Mouse (Mus musculus) ES-E14 (cell line): Measurements from ENCODE around the gene Abi3. TPM values are rescaled to one million over a fixed set of nuclear protein-coding genes. Genes with fewer than 3 reads are reported as not detected.

Experiments
- DNase-seq: peaks from one replicate; pipeline ENCODE4 v3.0.0-alpha.2; 2013; ENCODE audit warnings: low read depth, low spot score
- H3K27ac ChIP-seq: 2 replicates; pipeline ENCODE4 v1.5.1; 2012; ENCODE audit warnings: low read depth, mild to moderate bottlenecking, low read length, moderate library complexity, mixed read lengths; ENCODE audit not compliant: poor library complexity, insufficient read depth, severe bottlenecking
- H3K36me3 ChIP-seq: 2 replicates; pipeline ENCODE4 v1.6.1; 2012; ENCODE audit warnings: mild to moderate bottlenecking, low read length, moderate library complexity, mixed read lengths; ENCODE audit not compliant: control insufficient read depth, poor library complexity, insufficient read depth, severe bottlenecking
- H3K4me1 ChIP-seq, 2 experiments: fragments of 150-350 bp in 1 of 2; sonication (generic) in 1 of 2; 2 replicates each; pipeline ENCODE4 v1.6.1; 2012; ENCODE audit warnings: low read length in 2 of 2, mild to moderate bottlenecking in 1 of 2, mixed read lengths in 1 of 2; ENCODE audit not compliant: control insufficient read depth in 2 of 2, insufficient read depth in 2 of 2, poor library complexity in 1 of 2
- H3K4me3 ChIP-seq, 2 experiments: fragments of 150-350 bp in 1 of 2; sonication (generic) in 1 of 2; 2 replicates each; pipeline ENCODE4 v1.5.1; 2012; ENCODE audit warnings: low read length in 2 of 2, low read depth in 1 of 2, mild to moderate bottlenecking in 1 of 2, mixed read lengths in 1 of 2; ENCODE audit not compliant: insufficient read depth in 1 of 2, poor library complexity in 1 of 2, severe bottlenecking in 1 of 2
- H3K9ac ChIP-seq: 2 replicates; pipeline ENCODE4 v1.6.1; 2012; ENCODE audit warnings: low read depth, mild to moderate bottlenecking, low read length, mixed read lengths; ENCODE audit not compliant: poor library complexity, insufficient read depth, severe bottlenecking
- H3K9me3 ChIP-seq: fragments of 150-350 bp; sonication (generic); 2 replicates; pipeline ENCODE4 v1.6.1; 2012; ENCODE audit warnings: low read depth, mild to moderate bottlenecking, low read length; ENCODE audit not compliant: control insufficient read depth, insufficient read depth
- CHD2 ChIP-seq: IDR thresholded peaks from 2 replicates; pipeline ENCODE4 v1.6.1; 2014; ENCODE audit warnings: mild to moderate bottlenecking, low read depth, low read length, inconsistent platforms
- HCFC1 ChIP-seq: IDR thresholded peaks from 2 replicates; pipeline ENCODE4 v1.6.1; 2012; ENCODE audit warnings: low read length, inconsistent platforms, borderline replicate concordance; ENCODE audit not compliant: insufficient read depth
- MAFK ChIP-seq: IDR thresholded peaks from 2 replicates; pipeline ENCODE4 v1.6.1; 2014; ENCODE audit warnings: mild to moderate bottlenecking, low read depth, low read length, inconsistent platforms; ENCODE audit not compliant: insufficient read depth
- ZC3H11A ChIP-seq: IDR thresholded peaks from 2 replicates; pipeline ENCODE4 v1.6.1; 2012; ENCODE audit warnings: low read depth, mild to moderate bottlenecking, inconsistent platforms, low read length, borderline replicate concordance
- ZNF384 ChIP-seq: IDR thresholded peaks from 2 replicates; pipeline ENCODE4 v1.6.1; 2012; ENCODE audit warnings: low read depth, low read length, inconsistent platforms
- in situ Hi-C, 2 experiments: fragments of 600-800 bp; cut with MboI; formaldehyde crosslinking; loops; one replicate each; pipeline ENCODE4 v1.15.1; 2025; ENCODE audit warnings: low sequenced_read_pairs in 2 of 2, inconsistent platforms in 1 of 2; ENCODE audit not compliant: unreplicated experiment in 2 of 2
- total RNA-seq: library from RNA; depleted of rRNA; stranded (reverse); fragments of 300-350 nt; gene quantifications from 2 replicates; pipeline ENCODE4 v1.2.3, GENCODE M21; 2012

Gene Abi3
- total RNA-seq, 1 experiment = 1.3 TPM

GRCm38 (mm10) chr11:95869918-95870470 is 27.7 kb upstream of the Abi3 start:
- Histone ChIP-seq H3K4me3 (no peak overlapping the region), H3K4me1 (peaks cover 2 to 8% of the 10 kb centered on the region in 2 experiments; a peak in 3 of 4 replicates), H3K9me3 (no peaks in the 10 kb centered on the region), H3K27ac (no peak overlapping the region), H3K36me3 (peaks cover 5% of the 10 kb centered on the region; the same call in 1 of the 2 replicates), H3K9ac (no peak overlapping the region)
- no peak for TF ChIP-seq HCFC1
- TF ChIP-seq ZNF384 = no peak
- no peak for TF ChIP-seq MAFK
- TF ChIP-seq CHD2 = no peak
- no peak for TF ChIP-seq ZC3H11A
- in situ Hi-C loops = no loop called here
- DNase-seq = no peak

- Histone ChIP-seq H3K4me1 (peaks cover 2 to 8% of the 10 kb centered on the region in 2 experiments; a peak in 3 of 4 replicates), H3K9me3 (no peaks in the 10 kb centered on the region), H3K9ac (no peak overlapping the region), H3K36me3 (peaks cover 5% of the 10 kb centered on the region; the same call in 1 of the 2 replicates), H3K27ac (no peak overlapping the region), H3K4me3 (no peak overlapping the region)
- no peak for TF ChIP-seq ZC3H11A
- no peak for TF ChIP-seq MAFK
- TF ChIP-seq HCFC1 = no peak
- DNase-seq = no peak
- in situ Hi-C loops = no loop called here
Observed at GRCm38 (mm10) chr11:95869442-95869841, 27.2 kb upstream of the Abi3 start.

DNA sequence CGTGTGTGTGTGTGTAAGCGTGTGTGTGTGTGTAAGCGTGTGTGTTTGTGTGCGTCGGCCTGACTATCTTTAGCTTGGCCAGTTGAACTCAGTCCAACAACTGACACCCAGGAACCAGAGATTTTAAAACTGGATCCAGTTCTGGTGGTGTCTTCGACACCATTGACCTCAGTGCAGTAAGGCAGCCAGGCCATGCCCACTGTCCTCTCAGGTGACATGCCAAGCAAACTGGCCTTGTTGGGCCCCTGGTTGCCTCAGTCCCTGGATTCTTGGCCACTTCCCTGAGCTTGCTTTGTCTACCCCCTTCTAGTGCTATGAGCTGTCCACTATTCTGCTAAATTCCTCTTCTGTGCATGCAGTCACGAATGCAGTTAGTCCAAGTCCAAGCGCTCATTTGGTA is 19.1 kb upstream of the Abi3 start:
- no peaks in the 10 kb centered on the region for H3K9me3 ChIP-seq
- peaks cover 7 to 9% of the 10 kb centered on the region in 2 experiments; a peak in 3 of 4 replicates for H3K4me1 ChIP-seq
- no peak overlapping the region for H3K4me3 ChIP-seq
- no peak overlapping the region for H3K9ac ChIP-seq
- no peak overlapping the region for H3K27ac ChIP-seq
- peaks cover 11% of the 10 kb centered on the region; the same call in 1 of the 2 replicates for H3K36me3 ChIP-seq
- no peak for DNase-seq
- TF ChIP-seq MAFK = no peak
- TF ChIP-seq ZC3H11A = no peak
- no peak for TF ChIP-seq HCFC1
- no peak for TF ChIP-seq ZNF384
- TF ChIP-seq CHD2 = no peak
- in situ Hi-C loops = no loop called here

DNA sequence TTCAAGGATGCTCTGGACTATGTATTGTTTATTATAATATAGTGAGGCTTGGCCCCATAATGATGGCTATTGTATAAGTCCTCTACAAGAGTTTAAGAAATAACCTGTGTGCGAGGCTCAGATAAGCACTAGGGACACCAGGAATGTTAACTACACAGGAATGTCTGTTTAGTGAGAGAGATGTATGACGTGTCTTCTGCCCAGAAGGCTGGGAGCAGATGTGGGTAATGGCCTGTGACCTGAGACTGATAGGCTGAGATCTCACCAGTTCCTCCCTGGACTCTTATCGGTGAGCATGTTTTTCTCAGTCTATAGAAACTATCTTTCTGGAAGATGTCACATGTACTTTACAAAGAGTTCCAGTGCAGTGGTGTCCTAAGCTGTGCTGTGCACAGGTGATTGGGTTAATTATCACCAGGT is 17.8 kb upstream of the Abi3 start:
- Histone ChIP-seq H3K9me3 (no peaks in the 10 kb centered on the region), H3K4me3 (peak overlapping the region; percentile 72 to 83), H3K9ac (peak overlapping the region; percentile 87; the same call in 1 of the 2 replicates), H3K4me1 (peaks cover 0 to 9% of the 10 kb centered on the region in 2 experiments; a peak in 1 of 4 replicates), H3K27ac (no peak overlapping the region), H3K36me3 (peaks cover 11% of the 10 kb centered on the region; the same call in 1 of the 2 replicates)
- TF ChIP-seq ZNF384 (no peak), ZC3H11A (no peak), HCFC1 (no peak), MAFK (no peak)
- no peak for DNase-seq
- in situ Hi-C loops = no loop called here
